Mouse (Mus musculus) heart, adult 2 months (tissue): ENCODE measurements around the gene Mapre3. TPM values are rescaled to one million over a fixed set of nuclear protein-coding genes. Genes with fewer than 3 reads are reported as not detected.

Experiments
- DNase-seq, 2 experiments: peaks; one replicate each; pipeline ENCODE4 v3.0.0; 2021
- H3K27ac ChIP-seq: fragments of 200-600 bp; 2 replicates; pipeline ENCODE4 v1.8.1; 2022
- H3K27me3 ChIP-seq: fragments of 200-500 bp; 2 replicates; pipeline ENCODE4 v1.6.1; 2012; ENCODE audit warnings: mild to moderate bottlenecking, low read length, inconsistent platforms, mixed read lengths; ENCODE audit not compliant: control insufficient read depth, insufficient read depth
- H3K36me3 ChIP-seq: fragments of 200-500 bp; 2 replicates; pipeline ENCODE4 v1.6.1; 2012; ENCODE audit warnings: low read length, inconsistent platforms; ENCODE audit not compliant: control insufficient read depth, insufficient read depth
- H3K4me1 ChIP-seq: fragments of 200-500 bp; 2 replicates; pipeline ENCODE4 v1.6.1; 2011; ENCODE audit warnings: low read length; ENCODE audit not compliant: control insufficient read depth, insufficient read depth
- H3K4me3 ChIP-seq: fragments of 200-600 bp; 2 replicates; pipeline ENCODE4 v1.8.1; 2022
- H3K79me2 ChIP-seq: fragments of 200-500 bp; replicated peaks from 2 replicates; pipeline ENCODE4 v1.6.1; 2012; ENCODE audit warnings: mild to moderate bottlenecking, inconsistent platforms, low read length, moderate library complexity, mixed read lengths; ENCODE audit not compliant: control insufficient read depth, insufficient read depth
- H3K9ac ChIP-seq: fragments of 200-500 bp; 2 replicates; pipeline ENCODE4 v1.6.1; 2012; ENCODE audit warnings: low read depth, mild to moderate bottlenecking, control low read depth, inconsistent platforms, low read length, mixed read lengths
- CTCF ChIP-seq: fragments of 200-600 bp; IDR thresholded peaks from 2 replicates; pipeline ENCODE4 v1.8.1; 2022; ENCODE audit warnings: antibody characterized with exemption, mild to moderate bottlenecking, moderate library complexity
- EP300 ChIP-seq: fragments of 200-500 bp; IDR thresholded peaks from 2 replicates; pipeline ENCODE4 v1.6.1; 2011; ENCODE audit warnings: low read depth, low read length, control low read depth; ENCODE audit not compliant: insufficient read depth
- POLR2A ChIP-seq: fragments of 200-500 bp; IDR thresholded peaks from 2 replicates; pipeline ENCODE4 v1.6.1; 2011; ENCODE audit warnings: mild to moderate bottlenecking, low read depth, low read length, control low read depth; ENCODE audit not compliant: insufficient read depth
- WGBS: fragments of 180-500 bp; shearing (Covaris S2); methylation state at CpG from one replicate; pipeline ENCODE4 v1.1.7; 2018; 5-methylcytosine and 5-hydroxymethylcytosine counted together
- intact Hi-C: fragments of 180-260 bp; cut with DNase I; formaldehyde crosslinking; loops from one replicate; pipeline ENCODE4 v1.15.1; 2025
- polyA plus RNA-seq: library from polyadenylated mRNA; depleted of rRNA; stranded (reverse); fragments of >200 nt; gene quantifications from 2 replicates; pipeline ENCODE4 v1.2.3, GENCODE M21; 2012
- total RNA-seq, 2 experiments: library from RNA; stranded (reverse); gene quantifications; 2 replicates each; pipeline ENCODE4 v1.2.3; 2021

The Mapre3 gene
- total and polyA plus RNA-seq, 3 experiments = 36.5 to 52.8 (median 38.2) TPM

GRCm38 (mm10) chr5:30866871-30867270, 52.4 kb downstream of the Mapre3 start:
- no peak overlapping the region for H3K4me3 ChIP-seq
- peaks cover 3% of the 10 kb centered on the region for H3K4me1 ChIP-seq
- intact Hi-C loops = loop anchor here (2.0 to 5.0 kb wide), 2 partner anchors 50 to 60 kb away; no protein-coding TSS in a partner anchor
- H3K79me2 ChIP-seq = no peaks in the 10 kb centered on the region
- 82% methylated on average over 3 of the region's 3 CpGs for WGBS
- H3K27me3 ChIP-seq = no peaks in the 10 kb centered on the region
- no peak for DNase-seq
- no peak overlapping the region for H3K9ac ChIP-seq
- H3K27ac ChIP-seq = no peak overlapping the region
- no peak for TF ChIP-seq CTCF
- no peak for TF ChIP-seq POLR2A
- no peak for TF ChIP-seq EP300
- H3K36me3 ChIP-seq = peaks cover 4% of the 10 kb centered on the region; the same call in 1 of the 2 replicates

GRCm38 (mm10) chr5:30867712-30868111, 53.3 kb downstream of the Mapre3 start, which contains the start of gene Tmem214:
TSS of gene Tmem214 (plus strand) at chr5:30868012.
- H3K9ac ChIP-seq = no peak within 1 kb of the TSS
- peaks cover 3% of the 10 kb centered on the region for H3K4me1 ChIP-seq
- WGBS = 96% methylated on average over 3 of the region's 3 CpGs
- H3K4me3 ChIP-seq = no peak within 1 kb of the TSS
- intact Hi-C loops = loop anchor here (2.0 to 5.0 kb wide), 4 partner anchors 39 to 60 kb away; partner anchors contain the start of gene Ost4
- H3K79me2 ChIP-seq = no peaks in the 10 kb centered on the region
- no peaks in the 10 kb centered on the region for H3K27me3 ChIP-seq
- H3K36me3 ChIP-seq = peaks cover 4% of the 10 kb centered on the region; the same call in 1 of the 2 replicates
- TF ChIP-seq POLR2A (no peak), EP300 (no peak), CTCF (no peak)
- H3K27ac ChIP-seq = peak within 1 kb of the TSS; percentile 91
- no peak for DNase-seq

- DNase-seq = no peak
- intact Hi-C loops = loop anchor here (1.0 to 5.0 kb wide), 4 partner anchors 19 to 62 kb away; partner anchors contain the start of genes Agbl5 and Ost4
- Histone ChIP-seq H3K36me3 (peaks cover 4% of the 10 kb centered on the region; the same call in 1 of the 2 replicates), H3K27me3 (no peaks in the 10 kb centered on the region), H3K27ac (peak overlapping the region; percentile 91), H3K4me3 (peak overlapping the region; percentile 73), H3K79me2 (no peaks in the 10 kb centered on the region), H3K9ac (peak overlapping the region; percentile 46), H3K4me1 (peaks cover 3% of the 10 kb centered on the region)
- 14% methylated on average over 9 of the region's 9 CpGs for WGBS
- TF ChIP-seq POLR2A (no peak), CTCF (no peak), EP300 (no peak)
Observed at GRCm38 (mm10) chr5:30868981-30869380, 54.5 kb downstream of the Mapre3 start.

- Histone ChIP-seq H3K79me2 (no peaks in the 10 kb centered on the region), H3K9ac (peak overlapping the region; percentile 83), H3K27me3 (no peaks in the 10 kb centered on the region), H3K27ac (peak overlapping the region; percentile 91), H3K4me1 (peaks cover 3% of the 10 kb centered on the region), H3K4me3 (peak overlapping the region; percentile 73), H3K36me3 (peaks cover 4% of the 10 kb centered on the region; the same call in 1 of the 2 replicates)
- intact Hi-C loops = loop anchor here (1.0 to 5.0 kb wide), 4 partner anchors 19 to 62 kb away; partner anchors contain the start of genes Agbl5 and Ost4
- WGBS = under 1% methylated on average over 60 of the region's 63 CpGs
- TF ChIP-seq CTCF = no peak
- TF ChIP-seq POLR2A = peak; percentile 69
- peak; percentile 45; the same call in 1 of the 2 replicates for TF ChIP-seq EP300
- peak; percentile 95 to 97 for DNase-seq
Observed at GRCm38 (mm10) chr5:30869405-30870130, 55.1 kb downstream of the Mapre3 start.

GRCm38 (mm10) chr5:30870131-30870406, 55.6 kb downstream of the Mapre3 start:
- no peaks in the 10 kb centered on the region for H3K79me2 ChIP-seq
- intact Hi-C loops = no loop called here
- no peak for TF ChIP-seq POLR2A
- TF ChIP-seq EP300 = no peak
- no peak for TF ChIP-seq CTCF
- WGBS = 10% methylated on average over 2 of the region's 2 CpGs
- no peak for DNase-seq
- H3K4me3 ChIP-seq = peak overlapping the region; percentile 73
- H3K27ac ChIP-seq = peak overlapping the region; percentile 91
- peaks cover 3% of the 10 kb centered on the region for H3K4me1 ChIP-seq
- no peaks in the 10 kb centered on the region for H3K27me3 ChIP-seq
- H3K9ac ChIP-seq = peak overlapping the region; percentile 83
- peaks cover 4% of the 10 kb centered on the region; the same call in 1 of the 2 replicates for H3K36me3 ChIP-seq

GRCm38 (mm10) chr5:30872574-30872973, 58.1 kb downstream of the Mapre3 start:
- H3K27ac ChIP-seq = no peak overlapping the region
- intact Hi-C loops = no loop called here
- peaks cover 3% of the 10 kb centered on the region for H3K4me1 ChIP-seq
- 74% methylated on average over 9 of the region's 9 CpGs for WGBS
- TF ChIP-seq EP300 (no peak), CTCF (no peak), POLR2A (no peak)
- H3K79me2 ChIP-seq = no peaks in the 10 kb centered on the region
- H3K36me3 ChIP-seq = peaks cover 4% of the 10 kb centered on the region; the same call in 1 of the 2 replicates
- DNase-seq = no peak
- no peaks in the 10 kb centered on the region for H3K27me3 ChIP-seq
- no peak overlapping the region for H3K4me3 ChIP-seq
- H3K9ac ChIP-seq = no peak overlapping the region
